Mouse (Mus musculus) testis, adult 2 months (tissue): ENCODE data around the gene Rad51b.

Experiments
- CTCF ChIP-seq: fragments of 200-500 bp; IDR thresholded peaks from 2 replicates; pipeline ENCODE4 v1.5.1; 2012; ENCODE audit warnings: low read depth, mild to moderate bottlenecking, inconsistent platforms, low read length, moderate library complexity; ENCODE audit not compliant: control insufficient read depth, insufficient read depth, insufficient replicate concordance
- POLR2A ChIP-seq: fragments of 200-500 bp; IDR thresholded peaks from 2 replicates; pipeline ENCODE4 v1.6.1; 2012; ENCODE audit warnings: low read depth, mild to moderate bottlenecking, inconsistent platforms, low read length, moderate library complexity; ENCODE audit not compliant: control insufficient read depth

DNA sequence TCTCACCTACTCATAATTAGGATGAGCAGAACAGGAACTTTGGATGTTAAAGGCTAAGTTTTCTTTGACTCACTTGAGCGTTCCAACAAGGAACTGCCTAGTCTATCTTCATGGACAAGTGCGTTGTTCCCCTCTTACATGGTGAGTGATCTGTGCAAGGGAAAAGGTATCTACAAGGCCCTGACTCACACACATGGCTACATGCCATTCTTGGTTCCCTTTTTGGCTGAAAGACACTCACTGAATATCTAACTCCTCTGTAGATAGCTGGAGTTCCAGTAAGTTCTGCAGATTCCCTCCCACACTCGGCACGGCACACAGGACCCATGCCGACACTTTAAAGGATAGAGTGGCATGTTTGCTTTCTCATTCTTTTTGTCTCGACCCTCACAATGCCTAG is 447.0 kb downstream of the Rad51b start:
- no peak for TF ChIP-seq CTCF
- no peak for TF ChIP-seq POLR2A
